Mouse (Mus musculus) hindbrain, postnatal 0 days (tissue): ENCODE results near the gene Ace3. TPM values are rescaled to one million over a fixed set of nuclear protein-coding genes. Genes with fewer than 3 reads are reported as not detected.

Experiments
- ATAC-seq: fragments of 200-750 bp; cut with Nextera tagmentation; 2 replicates; pipeline ENCODE4 v1.8.0; 2017; ENCODE audit warnings: mild to moderate bottlenecking, moderate TSS enrichment, moderate library complexity
- DNase-seq: peaks from one replicate; pipeline ENCODE4 v3.0.0-alpha.2; 2015; ENCODE audit warnings: low spot score
- H3K27ac ChIP-seq: fragments of 300-500 bp; sonication (generic); 2 replicates; pipeline ENCODE4 v1.5.1; 2014; ENCODE audit warnings: mild to moderate bottlenecking
- H3K27me3 ChIP-seq: fragments of 300-500 bp; sonication (generic); 2 replicates; pipeline ENCODE4 v1.6.1; 2014; ENCODE audit warnings: low read length, mixed read lengths; ENCODE audit not compliant: insufficient read depth
- H3K36me3 ChIP-seq: fragments of 300-500 bp; sonication (generic); 2 replicates; pipeline ENCODE4 v1.6.1; 2014; ENCODE audit warnings: low read length, mixed read lengths; ENCODE audit not compliant: insufficient read depth
- H3K4me1 ChIP-seq: fragments of 300-500 bp; sonication (generic); 2 replicates; pipeline ENCODE4 v1.6.1; 2014; ENCODE audit warnings: antibody characterized with exemption, low read length, mixed read lengths; ENCODE audit not compliant: insufficient read depth
- H3K4me2 ChIP-seq: fragments of 300-500 bp; sonication (generic); 2 replicates; pipeline ENCODE4 v1.6.1; 2014; ENCODE audit warnings: low read depth, mild to moderate bottlenecking, low read length, moderate library complexity, mixed read lengths
- H3K4me3 ChIP-seq: fragments of 300-500 bp; sonication (generic); 2 replicates; pipeline ENCODE4 v1.5.1; 2014; ENCODE audit warnings: low read length
- H3K9ac ChIP-seq: fragments of 300-500 bp; sonication (generic); replicated peaks from 2 replicates; pipeline ENCODE4 v1.6.1; 2014; ENCODE audit warnings: mild to moderate bottlenecking, low read length, moderate library complexity, mixed read lengths
- H3K9me3 ChIP-seq: fragments of 300-500 bp; sonication (generic); 2 replicates; pipeline ENCODE4 v1.6.1; 2016; ENCODE audit warnings: low read length, mixed read lengths
- CTCF ChIP-seq: IDR thresholded peaks from 2 replicates; pipeline ENCODE4 v1.5.1; 2016; ENCODE audit warnings: antibody characterized with exemption, control low read depth, low read depth
- WGBS: fragments of 180-500 bp; shearing (Covaris S2); extraction: QIAGEN DNeasy Blood & Tissue Kit; methylation state at CpG from one replicate; pipeline ENCODE4 v1.1.7; 2014; 5-methylcytosine and 5-hydroxymethylcytosine counted together
- polyA plus RNA-seq: library from polyadenylated mRNA; unstranded; fragments of >200 nt; fragmentation: Nextera tagmentation; extraction: Ambion mirVana; gene quantifications from 2 replicates; pipeline ENCODE4 v1.2.1, GENCODE M21; 2015
- total RNA-seq: library from RNA; depleted of rRNA; stranded (reverse); fragments of >200 nt; gene quantifications from 2 replicates; pipeline ENCODE4 v1.2.3, GENCODE M21; 2014; rRNA removed

Ace3 gene
- total and polyA plus RNA-seq, 2 experiments from 2014 or later = not detected

DNA sequence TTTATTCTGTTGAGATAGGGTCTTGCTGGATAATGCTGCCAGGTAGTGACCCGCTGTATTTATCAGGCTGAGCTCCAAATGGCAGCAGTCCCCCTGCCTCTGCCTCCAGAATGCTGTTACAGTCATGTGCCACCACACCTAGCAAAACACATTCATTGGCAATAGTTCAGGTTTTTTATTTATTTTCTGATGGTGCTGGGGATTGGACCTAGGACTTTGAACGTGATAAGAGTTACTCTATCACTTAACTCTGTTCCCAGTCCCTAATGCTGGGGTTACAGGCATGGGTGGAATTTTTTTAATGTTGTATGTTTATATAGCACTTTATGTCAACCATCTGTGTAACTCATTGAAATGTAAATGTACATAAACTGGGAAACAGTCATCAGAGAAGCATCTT is 59.4 kb downstream of the Ace3 start:
- H3K27me3 ChIP-seq = no peaks in the 10 kb centered on the region
- no peaks in the 10 kb centered on the region for H3K4me1 ChIP-seq
- ATAC-seq = no peak
- no peak for TF ChIP-seq CTCF
- no peak overlapping the region for H3K4me3 ChIP-seq
- no peak overlapping the region for H3K27ac ChIP-seq
- H3K9me3 ChIP-seq = no peaks in the 10 kb centered on the region
- 94% methylated on average over 2 of the region's 2 CpGs for WGBS
- DNase-seq = no peak
- peaks cover 77% of the 10 kb centered on the region for H3K36me3 ChIP-seq
- no peak overlapping the region for H3K9ac ChIP-seq
- H3K4me2 ChIP-seq = no peak overlapping the region

DNA sequence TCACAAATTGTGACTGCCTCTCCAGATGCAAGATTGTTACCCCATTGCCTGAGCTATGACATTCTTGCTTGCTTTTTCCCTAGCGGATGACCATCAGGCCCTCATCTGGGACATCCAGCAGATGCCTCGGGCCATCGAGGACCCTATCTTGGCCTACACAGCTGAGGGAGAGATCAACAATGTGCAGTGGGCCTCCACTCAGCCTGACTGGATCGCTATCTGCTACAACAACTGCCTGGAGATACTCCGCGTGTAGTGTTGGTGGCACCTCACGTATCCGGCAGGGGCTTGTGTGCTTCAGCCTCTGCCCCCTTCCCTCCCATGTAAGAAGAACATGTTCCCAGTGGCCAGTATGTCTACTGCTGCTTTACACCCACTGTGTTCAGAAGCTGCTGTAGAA is 60.1 kb downstream of the Ace3 start:
- Histone ChIP-seq H3K27me3 (no peaks in the 10 kb centered on the region), H3K9me3 (no peaks in the 10 kb centered on the region), H3K4me3 (no peak overlapping the region), H3K36me3 (peaks cover 77% of the 10 kb centered on the region), H3K4me2 (no peak overlapping the region), H3K4me1 (no peaks in the 10 kb centered on the region), H3K9ac (no peak overlapping the region), H3K27ac (no peak overlapping the region)
- no peak for TF ChIP-seq CTCF
- WGBS = 93% methylated on average over 8 of the region's 8 CpGs
- ATAC-seq (no peak), DNase-seq (no peak)

Other genes starting within 250 kb of the Ace3 start
- gene Cyb561, start 41.3 kb upstream of the Ace3 start, total RNA-seq = 45.9 and 52.9 TPM in 2 replicates
- 55.9 and 57.8 TPM in 2 replicates for gene Cyb561, start 41.3 kb upstream of the Ace3 start, polyA plus RNA-seq
- gene Ace, start 26.7 kb upstream of the Ace3 start, total RNA-seq = 31.1 and 35.9 TPM in 2 replicates
- 10.3 and 11.1 TPM in 2 replicates for gene Ace, start 26.7 kb upstream of the Ace3 start, polyA plus RNA-seq
- 4.3 and 7.9 TPM in 2 replicates for gene Kcnh6, start 13.4 kb downstream of the Ace3 start, total RNA-seq
- gene Kcnh6, start 13.4 kb downstream of the Ace3 start, polyA plus RNA-seq = 2.4 and 3.0 TPM in 2 replicates
- gene Dcaf7, start 42.2 kb downstream of the Ace3 start, total RNA-seq = 265 and 283 TPM in 2 replicates
- 127 and 137 TPM in 2 replicates for gene Dcaf7, start 42.2 kb downstream of the Ace3 start, polyA plus RNA-seq
- 19.4 and 28.9 TPM in 2 replicates for gene Taco1, start 71.4 kb downstream of the Ace3 start, total RNA-seq
- 6.1 and 6.4 TPM in 2 replicates for gene Taco1, start 71.4 kb downstream of the Ace3 start, polyA plus RNA-seq
- 26.7 and 38.0 TPM in 2 replicates for gene Map3k3, start 89.9 kb downstream of the Ace3 start, total RNA-seq
- 8.9 and 9.1 TPM in 2 replicates for gene Map3k3, start 89.9 kb downstream of the Ace3 start, polyA plus RNA-seq
- not detected in 2 replicates for gene Gm10840, start 166.2 kb downstream of the Ace3 start, total RNA-seq
- gene Gm10840, start 166.2 kb downstream of the Ace3 start, polyA plus RNA-seq = not detected in 2 replicates
- gene Limd2, start 166.2 kb downstream of the Ace3 start, total RNA-seq = 72.2 and 80.6 TPM in 2 replicates
- gene Limd2, start 166.2 kb downstream of the Ace3 start, polyA plus RNA-seq = 120 and 124 TPM in 2 replicates
- gene Strada, start 207.5 kb downstream of the Ace3 start, total RNA-seq = 34.1 and 39.2 TPM in 2 replicates
- gene Strada, start 207.5 kb downstream of the Ace3 start, polyA plus RNA-seq = 23.6 and 25.0 TPM in 2 replicates
- 15.2 and 16.9 TPM in 2 replicates for gene Ccdc47, start 221.7 kb downstream of the Ace3 start, total RNA-seq
- gene Ccdc47, start 221.7 kb downstream of the Ace3 start, polyA plus RNA-seq = 85.2 TPM in 2 replicates
- gene Ddx42, start 222.3 kb downstream of the Ace3 start, total RNA-seq = 34.1 and 38.1 TPM in 2 replicates
- 61.9 and 62.0 TPM in 2 replicates for gene Ddx42, start 222.3 kb downstream of the Ace3 start, polyA plus RNA-seq